Mouse (Mus musculus) cerebellum, adult 2 months (tissue): ENCODE results near the gene Ppp1r1c.

Experiments used
- CTCF ChIP-seq: fragments of 200-500 bp; IDR thresholded peaks from 2 replicates; pipeline ENCODE4 v1.5.1; 2011; ENCODE audit warnings: low read depth, mild to moderate bottlenecking, control low read depth, low read length, moderate library complexity, borderline replicate concordance; ENCODE audit not compliant: insufficient read depth
- POLR2A ChIP-seq: fragments of 200-500 bp; IDR thresholded peaks from 2 replicates; pipeline ENCODE4 v1.6.1; 2011; ENCODE audit warnings: low read length, control low read depth, borderline replicate concordance; ENCODE audit not compliant: insufficient read depth

- TF ChIP-seq POLR2A = no peak
- no peak for TF ChIP-seq CTCF
These were observed 73.2 kb downstream of the Ppp1r1c start for GRCm38 (mm10) chr2:79780772-79781171.
